Mouse (Mus musculus): ENCODE data around the gene Cwc25. TPM values are rescaled to one million over a fixed set of nuclear protein-coding genes. Genes with fewer than 3 reads are reported as not detected.
A peak's percentile ranks its signal among the peaks of the same experiment; 100 is the strongest.

The Cwc25 gene
- polyA plus RNA-seq, 1 experiment from 2014 or later, result 19.2 TPM

DNA sequence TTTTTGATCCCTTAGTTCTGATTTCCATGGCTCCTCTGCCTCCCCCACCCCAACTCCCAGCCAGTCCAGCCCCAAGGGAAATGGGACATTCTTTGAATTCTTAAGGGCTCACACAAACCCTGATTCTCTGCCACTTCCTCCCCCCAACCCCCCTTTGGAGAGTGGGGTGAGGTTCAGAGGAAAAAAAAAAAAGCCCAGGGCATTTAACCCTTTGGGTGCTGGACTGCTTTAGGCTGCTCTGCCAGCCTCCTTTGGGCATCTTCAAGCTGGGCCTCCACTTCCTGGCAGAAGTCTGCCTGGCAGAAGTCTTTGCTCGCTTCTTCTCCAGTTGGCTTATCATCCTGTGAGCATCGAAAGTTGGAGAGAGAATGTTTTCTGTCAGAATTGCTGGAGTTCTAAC lies 41.7 kb upstream of the Cwc25 start:
- Histone ChIP-seq H3K27ac (peak overlapping the region; percentile 90), H3K27me3 (no peaks in the 10 kb centered on the region), H3K9ac (no peak overlapping the region), H3K9me3 (replicated peaks) (no peaks in the 10 kb centered on the region), H3K4me2 (peak overlapping the region; percentile 33), H3K36me3 (peaks cover 22% of the 10 kb centered on the region), H3K4me1 (peaks cover 96% of the 10 kb centered on the region), H3K4me3 (replicated peaks) (no peak overlapping the region)
- ATAC-seq (replicated peaks; ENCODE audit: low FRiP score), result no peak
- 60% methylated on average over 2 of the region's 2 CpGs for WGBS

- WGBS, result 43% methylated on average over 6 of the region's 6 CpGs
- H3K4me2 ChIP-seq, result peak overlapping the region; percentile 33
- H3K9me3 ChIP-seq (replicated peaks), result no peaks in the 10 kb centered on the region
These were observed 41.3 kb upstream of the Cwc25 start for GRCm38 (mm10) chr11:97807626-97808025.

GRCm38 (mm10) chr11:97806613-97806964 lies 40.2 kb upstream of the Cwc25 start:
- H3K9me3 ChIP-seq (replicated peaks), result no peaks in the 10 kb centered on the region
- no peak overlapping the region for H3K4me3 ChIP-seq (replicated peaks)
- no peaks in the 10 kb centered on the region for H3K27me3 ChIP-seq
- H3K4me1 ChIP-seq, result peaks cover 96% of the 10 kb centered on the region
- ATAC-seq (replicated peaks; ENCODE audit: low FRiP score), result no peak
- 63% methylated on average over 7 of the region's 7 CpGs for WGBS
- H3K4me2 ChIP-seq, result peak overlapping the region; percentile 50; the same call in 1 of the 2 replicates
- peak overlapping the region; percentile 90 for H3K27ac ChIP-seq
- no peak overlapping the region for H3K9ac ChIP-seq
- H3K36me3 ChIP-seq, result peaks cover 22% of the 10 kb centered on the region

More at GRCm38 (mm10) chr11:97807626-97808025, 41.3 kb upstream of the Cwc25 start:
- peak overlapping the region; percentile 90 for H3K27ac ChIP-seq
- H3K27me3 ChIP-seq, result no peaks in the 10 kb centered on the region
- H3K9ac ChIP-seq, result no peak overlapping the region
- peaks cover 22% of the 10 kb centered on the region for H3K36me3 ChIP-seq
- H3K4me3 ChIP-seq (replicated peaks), result no peak overlapping the region
- H3K4me1 ChIP-seq, result peaks cover 96% of the 10 kb centered on the region
- ATAC-seq (replicated peaks; ENCODE audit: low FRiP score), result no peak

DNA sequence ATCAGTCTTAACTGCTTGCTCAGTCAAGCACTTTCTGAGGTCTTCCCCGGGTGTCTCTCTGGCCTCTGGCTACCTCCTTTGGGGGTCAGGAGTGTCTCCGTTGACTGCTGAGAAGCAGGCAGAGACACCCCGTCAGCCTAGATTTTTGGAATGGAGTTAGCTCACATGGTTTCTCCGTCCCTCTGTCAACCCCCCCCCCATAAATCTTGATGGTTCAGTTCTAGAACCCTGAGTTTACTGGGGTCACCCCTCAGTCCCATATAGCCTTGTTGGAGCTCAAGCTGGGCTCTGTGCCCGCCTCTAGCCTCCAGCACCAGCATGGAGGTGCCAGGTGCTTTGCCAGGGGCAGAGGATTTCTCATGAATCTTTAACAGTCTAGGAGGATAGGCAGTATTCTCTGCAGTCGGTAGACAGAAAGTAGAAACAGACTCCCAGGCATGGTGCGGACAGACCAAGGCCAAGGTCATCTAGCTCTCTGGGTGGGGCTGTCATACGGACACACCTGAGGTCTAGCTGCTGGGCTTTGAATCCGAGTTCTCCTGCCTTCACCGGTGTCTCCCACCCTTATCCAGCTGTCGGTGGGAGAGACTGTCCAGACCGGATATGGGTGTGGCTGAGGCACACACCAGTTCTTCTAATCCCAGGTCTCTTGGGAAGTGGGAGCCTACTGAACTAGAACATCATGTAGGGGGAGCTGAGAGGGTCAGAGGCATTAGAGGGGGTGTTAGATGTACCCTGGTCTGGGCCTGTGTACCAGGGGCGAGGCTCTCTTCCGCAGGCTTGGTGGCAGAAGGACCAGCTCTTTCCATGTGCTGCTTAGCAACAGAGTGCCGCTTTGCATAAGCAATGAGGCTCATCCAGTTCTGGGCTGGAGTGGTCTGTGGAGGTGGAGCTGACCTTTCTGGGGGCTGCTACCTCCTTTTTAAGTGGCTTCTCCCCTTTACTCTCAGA lies 39.6 kb upstream of the Cwc25 start:
- Histone ChIP-seq H3K27me3 (no peaks in the 10 kb centered on the region), H3K36me3 (peaks cover 22% of the 10 kb centered on the region), H3K4me1 (peaks cover 96% of the 10 kb centered on the region), H3K4me3 (replicated peaks) (peak overlapping the region; percentile 15; the same call in 1 of the 2 replicates), H3K27ac (peak overlapping the region; percentile 90), H3K9ac (no peak overlapping the region; the same call in 1 of the 2 replicates), H3K9me3 (replicated peaks) (no peaks in the 10 kb centered on the region), H3K4me2 (peak overlapping the region; percentile 50)
- ATAC-seq (replicated peaks; ENCODE audit: low FRiP score), result no peak
- WGBS, result 25% methylated on average over 15 of the region's 15 CpGs

DNA sequence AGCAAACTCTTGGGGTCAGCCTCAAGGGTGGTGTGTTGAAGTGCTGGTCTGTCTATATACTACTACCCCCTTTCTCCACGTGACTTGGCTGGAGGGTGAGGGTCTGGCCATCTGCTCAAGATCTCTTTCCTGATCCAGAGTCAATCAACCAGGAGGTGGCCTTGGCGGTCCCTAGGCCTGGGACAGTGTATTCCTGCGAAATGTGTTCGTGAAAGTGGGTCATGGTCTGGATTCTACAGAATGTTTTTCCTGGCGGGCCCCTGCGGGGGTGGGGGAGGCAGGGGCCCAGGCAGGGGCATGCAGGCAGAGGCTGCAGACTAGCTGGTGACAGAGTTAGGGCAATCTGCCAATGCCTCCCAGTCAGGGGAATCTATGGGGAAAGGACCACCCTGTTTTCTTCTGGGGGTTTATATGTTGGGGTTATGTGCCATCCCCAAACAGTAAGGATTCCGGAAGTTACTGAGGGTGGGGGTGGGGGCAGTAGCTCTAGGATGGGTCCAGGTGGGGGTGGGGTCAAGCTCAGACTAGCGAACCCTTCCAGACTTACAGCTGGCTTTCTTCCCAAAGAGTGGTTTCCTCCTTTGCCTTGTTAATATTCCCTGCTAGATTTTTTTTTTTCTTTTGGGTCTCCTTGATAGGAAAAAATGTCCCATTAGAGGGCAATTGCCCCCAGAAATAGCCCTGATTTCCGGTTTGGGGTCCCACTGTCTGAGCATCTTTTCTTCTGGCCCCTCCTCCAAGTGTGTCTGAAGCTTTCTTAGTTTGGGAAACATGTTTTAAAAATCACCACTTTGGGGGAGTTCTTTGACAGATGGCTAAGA lies 38.7 kb upstream of the Cwc25 start:
- Histone ChIP-seq H3K36me3 (peaks cover 19% of the 10 kb centered on the region), H3K4me2 (peak overlapping the region; percentile 50), H3K9ac (no peak overlapping the region; the same call in 1 of the 2 replicates), H3K27me3 (no peaks in the 10 kb centered on the region), H3K4me1 (peaks cover 92% of the 10 kb centered on the region), H3K27ac (peak overlapping the region; percentile 90), H3K9me3 (replicated peaks) (no peaks in the 10 kb centered on the region), H3K4me3 (replicated peaks) (peak overlapping the region; percentile 15; the same call in 1 of the 2 replicates)
- ATAC-seq (replicated peaks; ENCODE audit: low FRiP score), result no peak
- WGBS, result 10% methylated on average over 9 of the region's 9 CpGs

GRCm38 (mm10) chr11:97803847-97804246 lies 37.5 kb upstream of the Cwc25 start:
- 67% methylated on average over 5 of the region's 5 CpGs for WGBS
- Histone ChIP-seq H3K4me3 (replicated peaks) (no peak overlapping the region), H3K36me3 (peaks cover 11% of the 10 kb centered on the region), H3K27me3 (no peaks in the 10 kb centered on the region), H3K4me2 (0 out of 2 replicates have a peak overlapping the region, but pooled peaks have one; percentile 50), H3K4me1 (peaks cover 84% of the 10 kb centered on the region), H3K27ac (peak overlapping the region; percentile 90), H3K9ac (no peak overlapping the region), H3K9me3 (replicated peaks) (no peaks in the 10 kb centered on the region)
- no peak for ATAC-seq (replicated peaks; ENCODE audit: low FRiP score)

DNA sequence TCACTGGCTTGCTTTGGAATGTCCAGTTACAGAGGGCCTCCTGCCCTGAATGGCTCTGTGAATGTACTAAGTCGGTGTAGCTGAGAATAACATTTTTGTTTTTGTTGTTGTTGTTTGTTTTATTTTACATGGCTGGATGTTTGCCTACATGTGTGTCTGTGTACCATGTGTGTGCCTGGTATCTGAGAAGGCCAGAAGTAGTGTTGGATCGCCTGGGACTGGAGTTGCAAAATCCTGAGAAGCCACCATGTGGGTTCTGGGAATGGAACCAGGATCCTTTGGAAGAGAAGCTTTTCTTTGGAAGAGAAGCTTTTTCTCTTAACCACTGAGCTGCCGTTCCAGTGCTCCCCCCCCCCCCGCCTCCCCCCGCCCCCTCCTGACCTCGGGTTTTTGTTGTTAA lies 36.1 kb upstream of the Cwc25 start:
- no peak for ATAC-seq (replicated peaks; ENCODE audit: low FRiP score)
- Histone ChIP-seq H3K4me3 (replicated peaks) (peak overlapping the region; percentile 83; the same call in 1 of the 2 replicates), H3K9me3 (replicated peaks) (no peaks in the 10 kb centered on the region), H3K27ac (peak overlapping the region; percentile 99), H3K36me3 (peaks cover 4% of the 10 kb centered on the region; the same call in 1 of the 2 replicates), H3K4me1 (peaks cover 82% of the 10 kb centered on the region), H3K9ac (no peak overlapping the region), H3K4me2 (peak overlapping the region; percentile 90), H3K27me3 (no peaks in the 10 kb centered on the region)
- 43% methylated on average over 6 of the region's 6 CpGs for WGBS

DNA sequence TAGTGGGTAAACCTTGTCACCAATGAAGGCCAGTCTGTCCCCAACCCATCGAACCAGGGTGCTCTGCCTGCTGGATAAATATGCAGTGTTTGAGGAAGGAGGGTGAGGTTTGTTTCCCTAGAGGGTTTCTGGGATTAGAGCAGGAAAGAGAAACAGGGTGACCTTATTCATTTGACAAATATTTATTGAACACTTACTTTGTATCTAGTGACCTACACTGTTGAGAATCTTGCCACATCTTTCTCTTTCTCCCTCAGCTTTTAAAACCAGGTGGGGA lies 35.8 kb upstream of the Cwc25 start:
- no peaks in the 10 kb centered on the region for H3K27me3 ChIP-seq
- H3K4me2 ChIP-seq, result peak overlapping the region; percentile 90
- no peak for ATAC-seq (replicated peaks; ENCODE audit: low FRiP score)
- H3K27ac ChIP-seq, result peak overlapping the region; percentile 99
- no peak overlapping the region for H3K9ac ChIP-seq
- WGBS, result 17% methylated on average over 1 of the region's 1 CpGs
- H3K9me3 ChIP-seq (replicated peaks), result no peaks in the 10 kb centered on the region
- peaks cover 4% of the 10 kb centered on the region; the same call in 1 of the 2 replicates for H3K36me3 ChIP-seq
- H3K4me1 ChIP-seq, result peaks cover 78% of the 10 kb centered on the region
- H3K4me3 ChIP-seq (replicated peaks), result peak overlapping the region; percentile 83

DNA sequence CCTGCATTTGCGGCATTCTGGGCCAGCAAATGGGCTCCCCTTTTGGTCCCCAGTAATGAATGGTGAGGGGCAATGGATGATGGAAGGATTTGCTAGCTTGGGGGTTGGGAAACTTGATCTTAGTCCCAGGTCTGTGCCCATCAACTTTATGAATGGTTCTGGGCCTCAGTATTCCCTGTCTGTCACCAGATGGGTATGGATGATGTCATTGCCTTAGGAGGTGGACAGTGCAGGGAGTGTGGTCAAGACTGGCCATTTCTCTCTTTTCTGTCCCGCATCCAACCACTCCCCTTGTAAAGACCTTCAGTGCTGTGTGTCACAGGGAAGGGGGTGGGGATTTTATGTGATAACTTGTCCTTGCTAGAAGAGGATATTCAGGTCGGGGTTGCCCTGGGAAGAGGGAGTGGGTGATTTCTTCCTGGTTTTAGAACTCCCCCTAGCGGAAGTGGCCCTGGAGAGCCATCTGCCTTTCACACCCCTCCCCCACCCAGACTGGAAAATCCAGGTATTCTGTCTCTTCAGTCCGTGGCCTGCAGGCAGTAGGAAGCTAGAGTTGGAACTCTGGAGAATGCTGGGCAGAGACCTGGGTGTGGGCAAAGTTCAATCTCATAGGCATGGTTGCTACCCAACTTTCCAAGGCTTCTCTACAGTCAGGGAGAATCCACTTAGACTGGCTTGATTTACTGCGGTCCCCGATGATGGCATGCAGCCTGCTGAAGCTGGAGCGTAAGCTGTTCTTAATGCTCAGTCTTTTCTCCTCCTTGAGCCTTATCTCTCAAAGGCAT lies 35.2 kb upstream of the Cwc25 start:
- peak overlapping the region; percentile 90 for H3K4me2 ChIP-seq
- peak overlapping the region; percentile 87 for H3K9ac ChIP-seq
- H3K36me3 ChIP-seq, result no peaks in the 10 kb centered on the region
- H3K4me1 ChIP-seq, result peaks cover 73% of the 10 kb centered on the region
- no peaks in the 10 kb centered on the region for H3K27me3 ChIP-seq
- peak overlapping the region; percentile 99 for H3K27ac ChIP-seq
- ATAC-seq (replicated peaks; ENCODE audit: low FRiP score), result no peak
- H3K9me3 ChIP-seq (replicated peaks), result no peaks in the 10 kb centered on the region
- 16% methylated on average over 8 of the region's 8 CpGs for WGBS
- peak overlapping the region; percentile 83 for H3K4me3 ChIP-seq (replicated peaks)

GRCm38 (mm10) chr11:97800691-97801408 lies 34.5 kb upstream of the Cwc25 start:
- H3K9me3 ChIP-seq (replicated peaks), result no peaks in the 10 kb centered on the region
- no peaks in the 10 kb centered on the region for H3K27me3 ChIP-seq
- H3K36me3 ChIP-seq, result no peaks in the 10 kb centered on the region
- peak overlapping the region; percentile 90 for H3K4me2 ChIP-seq
- peaks cover 65% of the 10 kb centered on the region for H3K4me1 ChIP-seq
- H3K9ac ChIP-seq, result peak overlapping the region; percentile 87
- WGBS, result 3% methylated on average over 17 of the region's 17 CpGs
- H3K27ac ChIP-seq, result peak overlapping the region; percentile 99
- H3K4me3 ChIP-seq (replicated peaks), result peak overlapping the region; percentile 83
- ATAC-seq (replicated peaks; ENCODE audit: low FRiP score), result no peak
